Mouse (Mus musculus) CH12.LX (cell line): Measurements from ENCODE around the gene Cenpl. TPM values are rescaled to one million over a fixed set of nuclear protein-coding genes. Genes with fewer than 3 reads are reported as not detected.

Experiments
- DNase-seq: peaks from one replicate; pipeline ENCODE4 v3.0.0-alpha.2; 2013; ENCODE audit errors: extremely low read depth
- H3K27ac ChIP-seq: 2 replicates; pipeline ENCODE4 v1.5.1; 2012; ENCODE audit warnings: low read depth, mild to moderate bottlenecking, control low read depth, moderate library complexity; ENCODE audit not compliant: insufficient read depth
- H3K27me3 ChIP-seq: replicated peaks from 2 replicates; pipeline ENCODE3; 2012; ENCODE audit warnings: inconsistent platforms
- H3K36me3 ChIP-seq, 2 experiments: replicated peaks in 1 of 2; 2 replicates each; pipeline versions ENCODE3 to v1.6.1; 2012; ENCODE audit warnings: inconsistent platforms in 1 of 2, low read length in 1 of 2, mild to moderate bottlenecking in 1 of 2, mixed read lengths in 1 of 2, moderate library complexity in 1 of 2; ENCODE audit not compliant: control insufficient read depth in 1 of 2, insufficient read depth in 1 of 2
- H3K4me1 ChIP-seq, 2 experiments: 2 replicates each; pipeline ENCODE4 v1.6.1; 2012; ENCODE audit warnings: inconsistent platforms in 1 of 2, moderate library complexity in 1 of 2; ENCODE audit not compliant: insufficient read depth in 2 of 2, control insufficient read depth in 1 of 2
- H3K4me2 ChIP-seq: 2 replicates; pipeline ENCODE4 v1.6.1; 2012; ENCODE audit warnings: low read depth, mild to moderate bottlenecking, control low read depth; ENCODE audit not compliant: poor library complexity, insufficient read depth, severe bottlenecking
- H3K4me3 ChIP-seq, 3 experiments: fragments of 150-350 bp in 1 of 3; sonication (generic) in 1 of 3; replicated peaks in 1 of 3; 2 replicates each; pipeline versions ENCODE3 to v1.5.1; 2011 to 2012; ENCODE audit warnings: low read depth in 2 of 3, low read length in 2 of 3, mild to moderate bottlenecking in 2 of 3, moderate library complexity in 2 of 3, control low read depth in 1 of 3, improper control_type of control experiment in 1 of 3, inconsistent platforms in 1 of 3, mixed read lengths in 1 of 3; ENCODE audit not compliant: poor library complexity in 1 of 3
- H3K79me2 ChIP-seq: replicated peaks from 2 replicates; pipeline ENCODE4 v1.6.1; 2012; ENCODE audit warnings: mild to moderate bottlenecking, moderate library complexity; ENCODE audit not compliant: control insufficient read depth, poor library complexity, insufficient read depth, severe bottlenecking; ENCODE audit errors: extremely low read depth
- H3K9ac ChIP-seq: 2 replicates; pipeline ENCODE4 v1.6.1; 2012; ENCODE audit warnings: low read depth, mild to moderate bottlenecking, control low read depth, moderate library complexity; ENCODE audit not compliant: insufficient read depth
- H3K9me3 ChIP-seq: replicated peaks from 2 replicates; pipeline ENCODE3; 2012; ENCODE audit warnings: low read length, inconsistent platforms, mixed read lengths
- BHLHE40 ChIP-seq: IDR thresholded peaks from 2 replicates; pipeline ENCODE4 v1.6.1; 2011; ENCODE audit warnings: mild to moderate bottlenecking, low read depth, low read length, improper control_type of control experiment
- E2F4 ChIP-seq: IDR thresholded peaks from 2 replicates; pipeline ENCODE4 v1.6.1; 2011; ENCODE audit warnings: low read depth, low read length, improper control_type of control experiment; ENCODE audit not compliant: insufficient replicate concordance
- EP300 ChIP-seq: IDR thresholded peaks from 2 replicates; pipeline ENCODE4 v1.6.1; 2011; ENCODE audit warnings: low read length, improper control_type of control experiment
- ETS1 ChIP-seq: conservative IDR thresholded peaks from 2 replicates; pipeline ENCODE4 v1.6.1; 2012; ENCODE audit warnings: low read depth, mild to moderate bottlenecking, inconsistent platforms, low read length, improper control_type of control experiment, moderate library complexity
- HCFC1 ChIP-seq: IDR thresholded peaks from 2 replicates; pipeline ENCODE4 v1.6.1; 2012; ENCODE audit warnings: low read depth, mild to moderate bottlenecking, inconsistent platforms, low read length, improper control_type of control experiment
- IRF4 ChIP-seq: IDR thresholded peaks from 2 replicates; pipeline ENCODE4 v1.6.1; 2014; ENCODE audit warnings: low read depth, mild to moderate bottlenecking, inconsistent platforms, low read length, improper control_type of control experiment
- JUND ChIP-seq: conservative IDR thresholded peaks from 2 replicates; pipeline ENCODE4 v1.6.1; 2011; ENCODE audit warnings: low read depth, low read length, improper control_type of control experiment
- MAFK ChIP-seq: IDR thresholded peaks from 2 replicates; pipeline ENCODE4 v1.6.1; 2011; ENCODE audit warnings: low read length, improper control_type of control experiment; ENCODE audit not compliant: insufficient replicate concordance
- MAZ ChIP-seq: IDR thresholded peaks from 2 replicates; pipeline ENCODE4 v1.6.1; 2012; ENCODE audit warnings: low read depth, mild to moderate bottlenecking, inconsistent platforms, low read length, improper control_type of control experiment, moderate library complexity
- MEF2A ChIP-seq: IDR thresholded peaks from 2 replicates; pipeline ENCODE4 v1.6.1; 2014; ENCODE audit warnings: low read depth, mild to moderate bottlenecking, inconsistent platforms, low read length, improper control_type of control experiment, borderline replicate concordance
- NELFE ChIP-seq: IDR thresholded peaks from 2 replicates; pipeline ENCODE4 v1.6.1; 2011; ENCODE audit warnings: low read depth, low read length, improper control_type of control experiment
- PAX5 ChIP-seq: IDR thresholded peaks from 2 replicates; pipeline ENCODE4 v1.6.1; 2012; ENCODE audit warnings: low read length, inconsistent platforms, mixed read lengths
- RAD21 ChIP-seq: IDR thresholded peaks from 2 replicates; pipeline ENCODE4 v1.6.1; 2011; ENCODE audit warnings: low read depth, mild to moderate bottlenecking, low read length, improper control_type of control experiment, moderate library complexity
- SIN3A ChIP-seq: IDR thresholded peaks from 2 replicates; pipeline ENCODE4 v1.6.1; 2012; ENCODE audit warnings: low read length, improper control_type of control experiment, inconsistent platforms
- SMC3 ChIP-seq: IDR thresholded peaks from 2 replicates; pipeline ENCODE4 v1.6.1; 2011; ENCODE audit warnings: low read depth, low read length, improper control_type of control experiment
- TBP ChIP-seq: conservative IDR thresholded peaks from 2 replicates; pipeline ENCODE4 v1.6.1; 2011; ENCODE audit warnings: low read depth, low read length, improper control_type of control experiment
- TCF12 ChIP-seq: IDR thresholded peaks from 2 replicates; pipeline ENCODE4 v1.6.1; 2014; ENCODE audit warnings: low read depth, mild to moderate bottlenecking, inconsistent platforms, low read length, improper control_type of control experiment
- ZC3H11A ChIP-seq: IDR thresholded peaks from 2 replicates; pipeline ENCODE4 v1.6.1; 2012; ENCODE audit warnings: low read depth, mild to moderate bottlenecking, inconsistent platforms, low read length, improper control_type of control experiment
- dilution Hi-C: fragments of 300-500 bp; cut with MboI; formaldehyde crosslinking; loops from 2 replicates; pipeline ENCODE4 v1.14.3; 2020; ENCODE audit warnings: low sequenced_read_pairs; ENCODE audit not compliant: extremely low pct_unique_long_range_greater_than_20kb, extremely low pct_ligation_motif_present
- in situ Hi-C: fragments of 300-500 bp; cut with MboI; formaldehyde crosslinking; loops from 3 replicates; pipeline ENCODE4 v1.14.3; 2019; ENCODE audit warnings: low sequenced_read_pairs, low pct_ligation_motif_present, low pct_unique_long_range_greater_than_20kb, mixed read lengths
- polyA plus RNA-seq: library from polyadenylated mRNA; unstranded; fragments of >175 nt; gene quantifications from 2 replicates; pipeline ENCODE4 v1.2.1, GENCODE M21; 2012; ENCODE audit warnings: low read depth; ENCODE audit not compliant: insufficient read length
- total RNA-seq, 2 experiments: library from RNA; depleted of rRNA; stranded (reverse); fragments of 300-350 nt in 1 of 2; fragments of >200 nt in 1 of 2; gene quantifications; 2 replicates each; pipeline ENCODE4 v1.2.3; 2012 to 2014

Gene Cenpl
- total and polyA plus RNA-seq, 3 experiments: 4.6 to 13.1 (median 11.5) TPM

- Histone ChIP-seq H3K79me2 (no peaks in the 10 kb centered on the region), H3K9me3 (no peaks in the 10 kb centered on the region), H3K4me1 (no peaks in the 10 kb centered on the region), H3K27ac (no peak overlapping the region), H3K4me3 (no peak overlapping the region), H3K36me3 (peaks cover 13 to 46% of the 10 kb centered on the region in 2 experiments), H3K4me2 (no peak overlapping the region), H3K27me3 (no peaks in the 10 kb centered on the region), H3K9ac (no peak overlapping the region)
- DNase-seq: no peak
- dilution Hi-C loops: no loop called here
- TF ChIP-seq RAD21: no peak
- TF ChIP-seq EP300: no peak
- no peak for TF ChIP-seq HCFC1
- no peak for TF ChIP-seq BHLHE40
- TF ChIP-seq ETS1: no peak
- TF ChIP-seq SMC3: no peak
- no peak for TF ChIP-seq MAFK
- TF ChIP-seq TCF12: no peak
- no peak for TF ChIP-seq MEF2A
- no peak for TF ChIP-seq IRF4
- no peak for TF ChIP-seq SIN3A
- no peak for TF ChIP-seq TBP
- TF ChIP-seq JUND: no peak
- no peak for TF ChIP-seq ZC3H11A
- no peak for TF ChIP-seq MAZ
- in situ Hi-C loops: no loop called here
These were observed 38.7 kb downstream of the Cenpl start for GRCm38 (mm10) chr1:161109216-161109615.

DNA sequence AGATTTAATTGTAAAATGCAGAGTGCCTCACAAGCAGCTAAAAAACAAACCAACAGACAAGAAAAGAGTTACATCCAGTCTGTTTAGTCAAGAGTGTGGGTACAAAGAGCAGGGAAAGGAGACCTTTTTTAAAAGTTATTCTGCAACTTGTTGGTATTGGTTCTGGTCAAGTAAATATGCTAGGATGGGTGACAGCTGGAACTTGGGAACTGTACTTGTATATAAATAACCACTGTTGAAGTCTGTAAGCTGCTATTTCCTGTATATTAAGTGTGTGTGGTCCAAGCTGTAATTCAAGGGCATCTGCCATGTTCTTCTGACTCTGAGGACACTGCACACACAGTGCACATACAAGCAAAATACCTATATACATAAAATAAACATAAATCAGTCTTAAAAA, 44.1 kb downstream of the Cenpl start:
- dilution Hi-C loops: no loop called here
- no peak overlapping the region for H3K27ac ChIP-seq
- H3K4me3 ChIP-seq: no peak overlapping the region
- no peaks in the 10 kb centered on the region for H3K79me2 ChIP-seq
- peaks cover 3 to 13% of the 10 kb centered on the region in 2 experiments for H3K36me3 ChIP-seq
- H3K9ac ChIP-seq: no peak overlapping the region
- DNase-seq: no peak
- no peaks in the 10 kb centered on the region for H3K9me3 ChIP-seq
- in situ Hi-C loops: no loop called here
- no peaks in the 10 kb centered on the region for H3K4me1 ChIP-seq
- no peak for TF ChIP-seq EP300
- no peak for TF ChIP-seq NELFE
- no peak for TF ChIP-seq IRF4
- TF ChIP-seq MAZ: no peak
- no peak for TF ChIP-seq MAFK
- no peak for TF ChIP-seq E2F4
- TF ChIP-seq PAX5: no peak
- no peak for TF ChIP-seq BHLHE40
- no peak overlapping the region for H3K4me2 ChIP-seq
- H3K27me3 ChIP-seq: no peaks in the 10 kb centered on the region
